Mouse (Mus musculus): ENCODE measurements around the gene Gm49661. TPM values are rescaled to one million over a fixed set of nuclear protein-coding genes. Genes with fewer than 3 reads are reported as not detected.

The Gm49661 gene
- total RNA-seq, 2 experiments from 2014 or later: not detected

DNA sequence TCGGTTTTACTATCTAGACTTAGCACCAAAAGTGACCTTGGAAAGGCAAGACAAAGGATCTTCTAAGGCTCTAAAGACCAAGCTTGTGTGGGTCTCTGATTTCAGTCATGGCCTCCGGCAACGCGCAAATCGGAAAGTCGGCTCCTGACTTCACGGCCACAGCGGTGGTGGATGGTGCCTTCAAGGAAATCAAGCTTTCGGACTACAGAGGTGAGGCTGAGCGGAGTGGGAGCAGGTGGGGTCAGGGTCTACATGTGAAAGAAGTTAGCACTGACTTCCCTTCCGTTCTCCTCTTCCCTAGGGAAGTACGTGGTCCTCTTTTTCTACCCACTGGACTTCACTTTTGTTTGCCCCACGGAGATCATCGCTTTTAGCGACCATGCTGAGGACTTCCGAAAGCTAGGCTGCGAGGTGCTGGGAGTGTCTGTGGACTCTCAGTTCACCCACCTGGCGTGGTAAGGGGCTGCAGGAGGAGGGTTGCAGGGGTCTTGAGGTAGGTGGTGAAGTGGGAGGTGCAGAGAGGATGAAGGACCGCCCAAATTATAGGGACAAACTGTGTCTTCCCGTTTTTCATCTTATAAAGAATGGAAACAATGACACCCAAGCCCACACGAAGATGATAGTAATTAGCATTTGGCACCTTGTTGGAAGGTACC is 1.0 kb upstream of the Gm49661 start:
- ATAC-seq (replicated peaks; ENCODE audit: low FRiP score, low TSS enrichment, poor library complexity, severe bottlenecking): no peak

DNA sequence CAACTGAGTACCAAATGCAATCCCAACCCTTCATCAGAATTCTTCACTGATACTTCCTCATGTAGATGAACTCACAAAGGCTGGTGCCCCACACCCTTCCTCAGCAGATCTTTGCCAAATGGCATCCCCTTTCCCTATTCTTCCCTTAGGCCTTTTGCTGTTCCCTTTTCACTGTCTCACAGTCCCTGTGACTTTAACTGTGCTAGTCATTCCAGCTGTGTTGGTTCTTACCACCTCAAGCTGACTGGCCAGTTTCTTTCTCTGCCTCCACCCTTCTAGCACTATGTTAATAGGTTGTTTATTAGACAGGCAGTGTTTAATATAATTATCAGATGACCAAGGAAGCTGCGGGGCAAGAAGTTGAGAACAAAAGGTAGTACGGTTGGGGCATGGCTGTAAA is 583 bp downstream of the Gm49661 start:
- ATAC-seq (replicated peaks; ENCODE audit: low FRiP score, low TSS enrichment, poor library complexity, severe bottlenecking): no peak

DNA sequence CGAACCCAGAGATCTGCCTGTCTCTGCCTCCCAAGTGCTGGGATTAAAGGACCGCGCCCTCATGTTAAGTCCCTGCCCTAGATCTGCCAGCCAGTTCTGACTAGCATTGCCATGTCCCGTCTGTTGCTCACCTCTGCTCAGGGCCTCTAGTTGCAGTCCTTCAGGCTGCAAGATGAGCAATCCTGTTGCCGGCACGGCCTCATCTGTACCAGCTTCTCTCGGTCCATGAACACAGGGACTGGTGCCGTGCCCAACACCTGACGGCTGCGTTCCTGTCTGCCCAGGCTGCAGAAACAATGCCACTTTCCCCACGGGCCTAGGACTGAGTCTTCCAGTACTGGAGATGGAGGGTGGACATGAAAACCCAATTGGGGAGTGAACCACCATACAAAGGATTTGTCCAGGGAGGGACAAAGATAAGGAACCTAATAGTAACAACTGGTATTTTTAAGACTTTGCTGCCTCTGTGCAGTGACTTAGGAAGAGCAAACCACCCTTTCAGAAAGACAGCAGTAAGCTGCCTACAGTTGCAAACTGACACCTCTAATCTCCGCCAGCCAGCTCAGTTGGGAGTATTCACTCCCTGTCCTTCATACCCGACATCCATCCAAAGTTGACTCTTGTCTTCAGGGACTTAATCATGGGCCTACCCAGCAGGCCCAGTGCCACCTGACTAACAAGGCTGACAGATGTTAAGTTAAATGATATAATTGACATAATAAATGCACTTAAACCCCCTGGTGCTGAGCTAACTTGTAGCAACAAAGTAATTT is 1.5 kb downstream of the Gm49661 start:
- ATAC-seq (replicated peaks; ENCODE audit: low FRiP score, low TSS enrichment, poor library complexity, severe bottlenecking): no peak

DNA sequence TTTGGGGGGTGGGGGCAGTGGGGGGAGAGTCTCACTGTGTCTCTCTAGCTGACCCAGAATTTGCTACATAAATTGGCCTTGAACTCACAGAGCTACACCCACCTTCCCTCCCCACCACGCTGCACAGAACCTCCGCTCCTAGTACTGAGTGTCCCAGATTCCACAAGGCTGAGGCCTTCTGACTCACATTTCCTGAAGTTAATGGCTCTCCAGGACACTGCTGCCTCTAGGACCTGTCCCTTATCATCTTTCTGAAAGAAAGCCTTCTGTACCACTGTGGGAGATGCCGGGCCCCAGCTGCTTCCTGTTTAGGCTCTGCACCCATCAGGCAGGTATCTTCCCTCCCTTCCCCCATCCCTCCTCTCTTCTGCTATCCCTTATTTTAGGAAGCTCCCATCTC is 2.6 kb downstream of the Gm49661 start:
- no peak for ATAC-seq (replicated peaks; ENCODE audit: low FRiP score, low TSS enrichment, poor library complexity, severe bottlenecking)

DNA sequence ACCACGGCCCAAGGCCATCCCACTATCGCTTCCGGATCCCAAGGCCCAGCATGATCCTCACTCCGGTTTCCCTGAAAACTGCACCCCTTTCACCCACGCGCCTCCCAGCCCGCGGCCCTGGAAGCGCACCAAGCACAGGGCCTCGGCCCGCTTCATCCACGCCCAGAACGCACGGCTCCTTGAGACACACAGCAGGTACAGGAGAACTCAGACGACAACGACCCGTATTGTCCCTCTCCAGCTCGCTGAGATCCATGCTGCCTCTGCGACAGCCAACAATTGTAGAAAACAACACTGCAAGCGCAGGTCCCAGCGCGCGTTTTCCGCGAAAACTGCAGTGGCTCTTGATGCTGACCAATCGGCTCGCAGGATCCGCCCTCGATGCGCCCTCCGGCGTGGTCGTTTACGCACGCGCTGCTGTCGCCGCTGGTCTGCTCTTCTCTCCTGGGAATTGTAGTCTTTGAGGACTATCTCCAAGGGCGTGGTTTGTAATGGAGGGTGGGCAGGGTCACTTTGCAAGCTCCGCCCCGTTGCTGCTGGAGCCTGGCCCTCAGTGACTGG is 3.4 kb downstream of the Gm49661 start:
- ATAC-seq (replicated peaks; ENCODE audit: low FRiP score, low TSS enrichment, poor library complexity, severe bottlenecking): peak; percentile 80

DNA sequence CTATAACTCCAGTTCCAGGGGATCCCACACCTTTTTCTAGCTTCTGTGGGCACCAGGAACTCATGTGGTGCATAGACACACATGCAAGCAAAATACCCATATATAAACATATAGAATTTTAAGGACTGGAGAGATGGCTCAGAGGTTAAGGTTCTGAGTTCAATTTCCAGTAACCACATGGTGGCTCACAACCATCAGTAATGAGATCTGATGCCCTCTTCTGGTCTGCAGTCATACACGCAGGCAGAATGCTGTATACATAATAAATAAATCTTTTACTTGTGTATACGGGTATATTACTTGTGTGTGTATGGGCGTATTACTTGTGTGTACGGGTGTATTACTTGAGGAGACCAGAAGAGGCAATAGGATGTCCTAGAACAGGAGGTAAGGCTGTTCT is 5.3 kb downstream of the Gm49661 start:
- no peak for ATAC-seq (replicated peaks; ENCODE audit: low FRiP score, low TSS enrichment, poor library complexity, severe bottlenecking)

DNA sequence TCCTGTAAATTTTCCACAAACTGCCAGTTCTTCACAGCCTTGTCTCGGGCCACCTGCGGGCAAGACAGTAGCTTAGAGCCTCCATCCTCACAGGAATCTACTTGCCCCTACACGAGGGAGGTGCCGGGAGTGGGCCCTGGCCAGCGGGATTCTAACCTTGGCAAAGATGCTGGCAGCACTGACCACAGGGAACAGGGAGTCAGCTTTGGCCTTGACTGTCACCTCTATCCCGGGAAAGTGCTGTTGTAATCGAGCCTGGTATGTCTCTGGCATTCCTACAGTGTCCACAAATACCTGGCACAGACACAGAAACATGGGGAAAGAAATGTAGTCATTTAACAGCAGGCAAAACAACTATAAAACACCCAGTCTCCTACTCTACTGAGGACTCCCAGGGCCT is 9.4 kb downstream of the Gm49661 start:
- no peak for ATAC-seq (replicated peaks; ENCODE audit: low FRiP score, low TSS enrichment, poor library complexity, severe bottlenecking)

DNA sequence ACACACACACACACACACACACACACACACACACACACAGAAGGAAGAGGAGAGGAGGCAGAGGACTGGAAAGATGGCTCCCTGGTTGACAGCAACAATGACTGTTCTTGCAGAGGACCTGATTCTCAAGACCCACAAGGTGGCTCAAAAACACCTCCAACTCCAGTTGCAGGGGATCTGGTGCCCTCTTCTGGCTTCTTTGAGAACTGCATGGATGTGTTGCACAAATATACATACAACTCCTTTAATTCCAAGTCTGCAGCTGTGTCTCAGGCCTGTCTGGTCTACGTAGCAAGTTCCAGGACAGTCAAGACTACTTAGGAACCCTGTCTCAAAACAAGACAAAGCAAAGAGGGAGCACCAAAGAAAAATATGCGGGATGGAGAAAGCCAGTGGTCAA is 12.5 kb downstream of the Gm49661 start:
- ATAC-seq (replicated peaks; ENCODE audit: low FRiP score, low TSS enrichment, poor library complexity, severe bottlenecking): peak; percentile 45

DNA sequence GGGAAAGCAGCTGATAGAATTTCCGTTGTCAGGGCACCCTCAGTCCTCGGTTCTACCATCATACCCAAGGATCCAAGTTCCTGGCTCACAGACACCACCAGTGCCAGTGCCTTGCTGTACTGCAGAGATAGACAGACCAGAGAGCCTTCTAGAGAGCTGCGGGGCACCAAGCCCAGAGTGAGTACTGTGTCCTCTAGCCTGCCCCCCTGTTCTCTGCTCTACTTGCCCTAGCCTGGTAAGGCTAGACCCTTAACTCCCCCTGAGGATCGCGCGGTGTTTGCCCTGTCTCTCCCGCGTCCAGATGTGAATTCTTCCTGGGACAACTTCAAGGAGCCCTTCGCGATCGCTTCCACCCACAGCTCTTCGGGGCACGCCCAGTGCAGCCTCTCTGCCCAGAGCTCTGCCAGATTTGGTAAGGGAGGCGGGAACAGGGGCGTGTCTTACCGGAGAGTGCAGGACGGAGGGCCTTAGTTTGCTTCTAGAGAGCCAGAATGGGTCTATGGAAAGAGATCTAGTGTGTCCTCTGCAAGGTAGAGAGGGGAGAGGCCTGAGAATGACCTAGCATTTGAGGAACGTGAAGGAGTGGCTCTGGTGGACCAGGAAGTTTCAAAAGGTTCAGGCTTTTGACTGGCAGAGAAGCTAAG is 16.5 kb downstream of the Gm49661 start:
- peak; percentile 81 for ATAC-seq (replicated peaks; ENCODE audit: low FRiP score, low TSS enrichment, poor library complexity, severe bottlenecking)

DNA sequence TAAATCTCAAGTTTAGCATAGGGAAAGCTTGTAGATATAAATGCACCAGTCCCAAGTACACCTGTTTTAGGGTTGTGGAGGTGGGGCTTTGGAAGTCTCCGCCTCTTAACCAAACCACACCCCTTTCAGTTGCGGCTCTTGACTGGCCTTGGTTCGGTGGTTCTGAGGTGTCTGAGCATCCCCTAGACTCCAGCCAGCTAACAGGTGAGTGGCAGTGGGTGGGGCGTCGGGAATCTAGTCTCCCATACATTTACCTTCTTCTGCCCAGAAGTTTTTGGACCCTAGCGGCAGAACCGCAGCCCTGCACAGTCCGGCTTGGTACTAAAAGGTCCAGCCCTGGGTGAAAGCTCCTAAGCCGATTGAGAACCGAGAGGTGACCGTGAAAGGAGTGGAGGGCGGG is 19.5 kb downstream of the Gm49661 start:
- no peak for ATAC-seq (replicated peaks; ENCODE audit: low FRiP score, low TSS enrichment, poor library complexity, severe bottlenecking)

DNA sequence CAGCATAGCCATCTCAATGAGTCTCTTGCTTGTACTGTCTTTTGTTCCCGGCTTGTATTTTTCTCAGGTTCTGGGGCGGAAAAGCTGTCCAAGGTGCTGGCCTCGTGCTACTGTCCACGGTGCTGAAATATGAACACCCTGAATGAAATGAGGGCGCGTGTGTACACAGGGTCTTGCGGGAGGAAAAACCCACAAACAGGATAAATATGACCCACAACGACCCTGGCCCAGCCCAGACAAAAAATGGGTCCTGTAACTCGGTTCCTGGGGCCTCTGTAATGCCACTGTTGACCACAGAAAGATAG is 22.0 kb downstream of the Gm49661 start:
- ATAC-seq (replicated peaks; ENCODE audit: low FRiP score, low TSS enrichment, poor library complexity, severe bottlenecking): peak; percentile 59

DNA sequence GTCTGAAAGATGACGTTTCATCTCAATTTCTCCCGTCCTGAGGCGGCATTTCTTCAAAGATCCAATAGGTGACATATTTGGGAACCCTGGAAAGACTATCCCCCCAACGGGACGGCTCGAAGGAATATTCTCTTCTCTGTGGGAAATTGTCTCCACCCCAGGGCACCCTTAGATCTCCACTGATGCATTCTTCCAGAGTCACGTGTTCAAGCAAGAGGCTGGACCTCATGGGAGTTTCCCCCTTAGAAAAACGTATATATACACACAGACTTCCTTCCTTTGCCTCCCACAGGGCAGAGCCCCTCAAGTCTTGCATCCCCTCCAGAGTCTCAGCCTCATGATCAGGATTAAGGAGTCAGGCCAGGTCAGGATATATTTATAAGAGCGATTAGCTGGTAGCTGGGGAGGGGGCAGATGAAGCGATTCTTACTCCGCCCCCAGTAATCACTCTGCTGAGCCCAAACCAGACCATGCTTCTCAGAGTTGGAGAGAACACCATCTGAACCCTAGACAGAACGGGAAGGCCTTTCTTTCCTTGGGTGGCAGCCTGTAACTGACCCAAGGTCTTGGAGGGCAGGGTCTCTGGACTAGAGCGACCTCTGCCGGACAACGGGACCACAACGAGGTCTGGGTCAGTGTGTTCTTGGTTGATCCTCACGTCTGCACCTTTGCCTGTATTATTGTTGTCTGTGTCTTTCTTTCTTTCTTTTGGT is 22.5 kb downstream of the Gm49661 start, which contains the start of gene Rtbdn:
Gene Rtbdn, plus strand, starts transcription at position 464 of the 713 bp plus-strand sequence.
- ATAC-seq (replicated peaks; ENCODE audit: low FRiP score, low TSS enrichment, poor library complexity, severe bottlenecking): no peak

DNA sequence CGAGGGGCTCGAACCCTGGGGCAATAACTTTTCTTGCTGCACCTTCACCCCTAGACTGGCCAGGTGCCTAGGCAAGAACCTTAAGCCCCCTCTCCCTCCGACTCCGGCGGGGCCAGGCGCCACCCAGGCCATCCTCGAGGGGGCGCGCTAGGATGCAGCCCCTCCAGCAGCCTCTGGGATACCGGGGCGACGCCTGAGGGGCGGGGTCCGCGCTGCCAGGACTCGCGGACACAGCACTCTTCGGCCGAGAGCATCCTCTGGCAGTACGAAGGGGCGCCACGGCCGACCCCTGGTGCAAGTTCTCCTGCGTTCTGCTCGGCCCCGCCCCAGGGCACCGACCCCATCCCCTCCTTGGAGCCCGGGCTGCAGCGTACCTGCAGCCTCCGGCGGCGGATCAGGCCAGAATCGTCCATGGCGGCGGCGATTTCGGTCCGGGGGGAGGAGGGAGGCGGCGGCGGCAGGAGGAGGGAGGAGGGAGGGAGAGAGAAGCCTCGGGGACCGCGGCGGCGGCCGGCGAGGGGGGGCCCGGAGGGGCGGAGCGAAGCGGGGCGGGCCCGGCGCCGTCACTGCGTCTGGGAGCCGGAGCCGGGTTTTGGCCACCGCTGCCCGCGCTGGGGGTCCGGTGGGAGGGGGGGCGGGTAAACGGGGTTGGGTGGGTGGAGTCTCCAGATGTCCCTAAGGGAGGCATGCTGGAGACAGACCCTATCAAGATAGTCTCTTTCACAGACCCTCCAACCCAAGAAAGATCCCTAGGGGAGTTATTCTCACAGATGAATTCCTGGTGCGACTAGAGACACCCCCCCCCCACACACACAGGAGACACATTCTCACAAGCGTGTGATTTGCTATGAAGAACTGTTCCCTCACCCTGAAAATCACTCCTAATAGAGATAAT is 23.4 kb downstream of the Gm49661 start:
- 0 out of 2 replicates have a peak, but pooled peaks have one; percentile 15 for ATAC-seq (replicated peaks; ENCODE audit: low FRiP score, low TSS enrichment, poor library complexity, severe bottlenecking)

DNA sequence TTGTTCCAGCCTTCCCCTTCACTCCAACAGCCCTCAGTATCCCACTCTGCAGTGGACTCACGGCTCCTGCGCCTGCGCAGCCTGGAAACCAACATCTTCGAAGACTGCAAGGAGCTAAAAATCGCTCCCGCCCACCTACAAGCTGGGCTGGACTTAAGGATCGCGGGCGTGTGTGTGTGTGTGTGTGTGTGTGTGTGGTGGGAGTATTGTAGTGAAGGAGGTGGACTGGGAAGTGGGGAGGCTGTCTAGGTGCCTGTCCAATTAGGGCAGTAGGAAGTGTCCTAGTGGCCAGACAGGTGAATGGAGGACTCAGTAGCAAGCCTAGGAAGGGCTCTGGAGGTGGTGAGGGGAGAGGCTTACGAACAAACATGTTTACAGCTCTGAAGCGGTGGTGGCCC is 24.0 kb downstream of the Gm49661 start:
- 0 out of 2 replicates have a peak, but pooled peaks have one; percentile 12 for ATAC-seq (replicated peaks; ENCODE audit: low FRiP score, low TSS enrichment, poor library complexity, severe bottlenecking)

DNA sequence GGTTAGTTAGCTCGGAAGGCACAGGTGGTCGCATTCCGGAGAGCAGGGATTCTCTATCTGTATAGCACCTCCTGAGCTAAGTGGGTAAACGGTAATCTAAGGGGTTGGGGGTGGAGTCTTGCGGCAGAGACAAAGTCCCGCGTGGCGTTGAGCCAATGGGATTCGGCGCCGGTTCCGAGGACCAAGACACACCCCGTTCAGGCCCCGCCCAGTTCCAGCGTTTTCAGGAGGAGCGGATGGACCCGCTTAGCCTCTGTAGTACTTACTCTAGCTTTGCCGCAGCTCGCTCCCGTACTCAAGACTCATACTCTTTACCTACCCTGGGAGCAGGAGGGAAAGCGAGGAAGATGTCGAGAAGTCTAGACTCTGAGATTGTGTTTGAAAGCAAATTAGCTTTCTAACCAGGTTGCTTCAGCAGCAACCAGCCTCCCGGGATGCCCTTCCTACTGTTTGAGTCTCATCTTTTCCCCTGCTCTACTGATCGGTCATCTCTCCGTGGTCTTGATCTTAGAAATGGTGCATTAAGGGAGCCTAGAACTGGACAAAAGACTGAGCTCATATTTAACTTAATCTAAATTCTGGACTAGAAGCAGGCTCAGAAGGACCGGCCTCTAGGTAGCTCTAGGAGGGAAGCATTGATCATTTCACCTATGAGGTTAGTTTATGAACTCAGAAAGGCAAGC is 24.6 kb downstream of the Gm49661 start:
- peak; percentile 78 for ATAC-seq (replicated peaks; ENCODE audit: low FRiP score, low TSS enrichment, poor library complexity, severe bottlenecking)

DNA sequence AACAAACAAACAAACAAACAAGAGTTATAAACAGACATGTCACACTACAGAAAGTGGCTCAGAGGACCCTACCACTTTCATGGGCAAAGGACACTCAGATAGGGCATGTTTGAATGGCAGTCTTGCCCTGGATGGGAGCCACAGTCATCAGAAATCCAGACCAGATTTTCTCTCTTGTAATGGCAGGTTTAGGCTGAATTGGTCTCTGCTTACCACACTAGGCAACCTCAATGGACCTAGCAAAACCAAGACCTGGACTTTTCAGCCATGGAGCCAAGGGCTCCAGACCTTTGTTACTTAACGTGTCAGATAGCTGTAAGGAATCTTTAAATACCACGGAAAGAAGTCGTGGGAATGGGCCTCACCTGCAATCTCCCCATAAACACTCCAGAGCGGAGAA is 25.5 kb downstream of the Gm49661 start:
- ATAC-seq (replicated peaks; ENCODE audit: low FRiP score, low TSS enrichment, poor library complexity, severe bottlenecking): no peak

DNA sequence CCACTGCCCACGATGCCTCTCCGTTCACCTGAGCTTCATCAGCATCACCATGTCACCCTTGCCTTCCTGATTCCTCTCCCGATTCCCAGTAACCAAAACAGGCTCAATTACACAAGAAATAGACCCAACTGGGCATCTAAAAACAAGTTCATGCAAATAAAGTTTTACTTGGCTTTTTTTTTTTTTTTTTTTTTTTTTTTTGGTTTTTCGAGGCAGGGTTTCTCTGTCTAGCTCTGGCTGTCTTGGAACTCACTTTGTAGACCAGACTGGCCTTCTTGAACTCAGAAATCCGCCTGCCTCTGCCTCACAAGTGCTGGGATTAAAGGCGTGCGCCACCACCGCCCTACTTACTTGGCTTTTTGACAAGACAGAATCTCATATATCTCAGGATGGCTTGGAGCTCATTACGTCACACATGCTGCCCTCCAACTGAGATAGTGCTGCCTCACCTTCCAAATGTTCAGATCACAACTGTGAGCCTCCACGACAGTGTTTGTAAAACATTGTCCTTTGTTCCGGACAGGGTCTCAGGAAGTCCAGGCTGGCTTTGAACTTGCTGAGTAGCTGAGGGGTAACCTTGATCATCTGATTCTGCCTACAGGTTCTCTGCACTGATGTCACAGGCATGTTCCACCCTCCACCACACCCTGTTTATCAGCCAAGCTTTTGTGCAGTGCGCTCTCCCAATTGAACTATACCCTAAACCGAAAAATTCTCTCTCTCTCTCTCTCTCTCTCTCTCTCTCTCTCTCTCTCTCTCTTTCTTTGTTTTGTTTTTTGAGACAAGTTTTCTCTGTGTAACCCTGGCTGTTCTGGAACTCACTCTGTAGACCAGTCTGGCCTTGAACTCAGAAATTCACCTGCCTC is 31.4 kb downstream of the Gm49661 start:
- 0 out of 2 replicates have a peak, but pooled peaks have one; percentile 20 for ATAC-seq (replicated peaks; ENCODE audit: low FRiP score, low TSS enrichment, poor library complexity, severe bottlenecking)

All from megakaryocyte-erythroid progenitor cell, adult 5-6 weeks (primary cell).